Mouse (Mus musculus): ENCODE results near the gene Mafb.

Gene Mafb

GRCm38 (mm10) chr2:160365107-160365911 is 1.6 kb downstream of the Mafb start:
- intact Hi-C loops (cut with DNase I): loop anchor here (5.0 kb wide), 2 partner anchors 303 to 1313 kb away; no protein-coding TSS in a partner anchor

GRCm38 (mm10) chr2:160364666-160365065 is 2.2 kb downstream of the Mafb start:
- intact Hi-C loops (cut with DNase I): loop anchor here (5.0 kb wide), 2 partner anchors 302 to 1312 kb away; no protein-coding TSS in a partner anchor

GRCm38 (mm10) chr2:160364128-160364650 is 2.7 kb downstream of the Mafb start:
- intact Hi-C loops (cut with DNase I): no loop called here

GRCm38 (mm10) chr2:160363201-160363600 is 3.7 kb downstream of the Mafb start:
- intact Hi-C loops (cut with DNase I): no loop called here

GRCm38 (mm10) chr2:160361442-160362121 is 5.3 kb downstream of the Mafb start:
- intact Hi-C loops (cut with DNase I): no loop called here

- intact Hi-C loops (cut with DNase I): no loop called here
These were observed 6.5 kb downstream of the Mafb start for GRCm38 (mm10) chr2:160360234-160360874.

- intact Hi-C loops (cut with DNase I): no loop called here
These were observed 8.0 kb downstream of the Mafb start for GRCm38 (mm10) chr2:160358896-160359295.

- intact Hi-C loops (cut with DNase I): no loop called here
These were observed 9.4 kb downstream of the Mafb start for GRCm38 (mm10) chr2:160357442-160357841.

GRCm38 (mm10) chr2:160356132-160356531 is 10.7 kb downstream of the Mafb start:
- intact Hi-C loops (cut with DNase I): no loop called here

- intact Hi-C loops (cut with DNase I): no loop called here
These were observed 12.5 kb downstream of the Mafb start for GRCm38 (mm10) chr2:160354319-160354718.

GRCm38 (mm10) chr2:160353581-160353980 is 13.3 kb downstream of the Mafb start:
- intact Hi-C loops (cut with DNase I): no loop called here

- intact Hi-C loops (cut with DNase I): no loop called here
These were observed 15.8 kb downstream of the Mafb start for GRCm38 (mm10) chr2:160351038-160351574.

- intact Hi-C loops (cut with DNase I): no loop called here
These were observed 17.3 kb downstream of the Mafb start for GRCm38 (mm10) chr2:160349578-160349977.

GRCm38 (mm10) chr2:160348796-160349195 is 18.1 kb downstream of the Mafb start:
- intact Hi-C loops (cut with DNase I): no loop called here

GRCm38 (mm10) chr2:160348072-160348604 is 18.7 kb downstream of the Mafb start:
- intact Hi-C loops (cut with DNase I): no loop called here

GRCm38 (mm10) chr2:160345644-160346043 is 21.2 kb downstream of the Mafb start:
- intact Hi-C loops (cut with DNase I): no loop called here

- intact Hi-C loops (cut with DNase I): no loop called here
These were observed 26.7 kb downstream of the Mafb start for GRCm38 (mm10) chr2:160340121-160340520.

GRCm38 (mm10) chr2:160339595-160339994 is 27.3 kb downstream of the Mafb start:
- intact Hi-C loops (cut with DNase I): no loop called here

GRCm38 (mm10) chr2:160336053-160336452 is 30.8 kb downstream of the Mafb start:
- intact Hi-C loops (cut with DNase I): no loop called here

GRCm38 (mm10) chr2:160335043-160335442 is 31.8 kb downstream of the Mafb start:
- intact Hi-C loops (cut with DNase I): no loop called here

- intact Hi-C loops (cut with DNase I): no loop called here
These were observed 32.7 kb downstream of the Mafb start, which contains the start of gene Gm826 for GRCm38 (mm10) chr2:160334111-160334661. Gene Gm826, minus strand, starts transcription at chr2:160334162.

Measured in adrenal gland (tissue).